21 mouse cellular contexts compared by ENCODE assay signal in genomic region chr2:22294447-22294738, GRCm38 (mm10).
A peak's percentile ranks its signal among the peaks of the same experiment; 100 is the strongest.
DNase-seq lines count a peak whose midpoint lies in the region; ATAC-seq and TF ChIP-seq lines count a peak whose summit lies in the region.
"Had no signal": no experiment of that assay in that cellular context is flagged by ENCODE, and none has a peak within 500 bp of the region (broad histone marks: within the 10 kb centered on the region; RNA-seq: fewer than 3 reads in every experiment).

No protein-coding gene starts in this region.

- TF ChIP-seq CTCF in forebrain, postnatal 0 days (IDR thresholded peaks at IDR 0.05; ENCODE audit: low read depth) = no peak

- H3K36me3 ChIP-seq in forebrain, embryonic 11.5 days (ENCODE audit: control insufficient read depth, insufficient read depth, low read length) = no peaks in the 10 kb centered on the region
- no peaks in the 10 kb centered on the region for H3K36me3 ChIP-seq in forebrain, embryonic 10.5 days (replicated peaks)
- H3K36me3 ChIP-seq in forebrain, postnatal 0 days (ENCODE audit: insufficient read depth) = no peaks in the 10 kb centered on the region
- no peaks in the 10 kb centered on the region for H3K36me3 ChIP-seq in midbrain, embryonic 16.5 days (ENCODE audit: control insufficient read depth, insufficient read depth, low read length)
- H3K36me3 ChIP-seq: embryonic facial prominence, embryonic 15.5 days; G1E; heart, embryonic 10.5 days; lung, embryonic 15.5 days had no signal

- WGBS in forebrain, embryonic 11.5 days = 23% methylated on average over 2 of the region's 2 CpGs
- 29% methylated on average over 2 of the region's 2 CpGs for WGBS in forebrain, embryonic 10.5 days
- WGBS in forebrain, postnatal 0 days = 3% methylated on average over 2 of the region's 2 CpGs
- 6% methylated on average over 2 of the region's 2 CpGs for whole genome bisulfite sequencing in midbrain, embryonic 16.5 days

- no peak for ATAC-seq in forebrain, embryonic 11.5 days (replicated peaks; ENCODE audit: low FRiP score)
- no peak for ATAC-seq in forebrain, postnatal 0 days
- ATAC-seq in midbrain, embryonic 16.5 days = no peak

- no peak overlapping the region for H3K4me2 ChIP-seq in forebrain, embryonic 11.5 days (ENCODE audit: low read depth, low read length, severe bottlenecking)
- H3K4me2 ChIP-seq in forebrain, postnatal 0 days (ENCODE audit: low read depth) = no peak overlapping the region
- no peak overlapping the region for H3K4me2 ChIP-seq in midbrain, embryonic 16.5 days (ENCODE audit: low read length)
- H3K4me2 ChIP-seq: embryonic facial prominence, embryonic 15.5 days; lung, embryonic 15.5 days had no signal

- no peak overlapping the region for H3K4me3 ChIP-seq in forebrain, embryonic 11.5 days (ENCODE audit: low read depth, low read length)
- H3K4me3 ChIP-seq in forebrain, embryonic 10.5 days = no peak overlapping the region
- no peak overlapping the region for H3K4me3 ChIP-seq in forebrain, postnatal 0 days (ENCODE audit: low read depth, low read length)
- no peak overlapping the region for H3K4me3 ChIP-seq in midbrain, embryonic 16.5 days (ENCODE audit: low read depth, low read length)
- H3K4me3 ChIP-seq: embryonic facial prominence, embryonic 15.5 days; heart, embryonic 10.5 days; layer of hippocampus, adult 2 months; lung, embryonic 15.5 days had no signal

- H3K9ac ChIP-seq in forebrain, embryonic 11.5 days (ENCODE audit: low read length) = no peak overlapping the region
- no peak overlapping the region for H3K9ac ChIP-seq in forebrain, postnatal 0 days
- H3K9ac ChIP-seq in midbrain, embryonic 16.5 days (ENCODE audit: low read depth, low read length) = no peak overlapping the region
- H3K9ac ChIP-seq: embryonic facial prominence, embryonic 15.5 days; liver, embryonic 14.5 days; lung, embryonic 15.5 days had no signal

- no peaks in the 10 kb centered on the region for H3K27me3 ChIP-seq in forebrain, embryonic 11.5 days (ENCODE audit: control insufficient read depth, insufficient read depth, low read length)
- no peaks in the 10 kb centered on the region for H3K27me3 ChIP-seq in forebrain, embryonic 10.5 days (ENCODE audit: poor library complexity, severe bottlenecking)
- no peaks in the 10 kb centered on the region for H3K27me3 ChIP-seq in forebrain, postnatal 0 days (ENCODE audit: insufficient read depth, low read length)
- no peaks in the 10 kb centered on the region for H3K27me3 ChIP-seq in midbrain, embryonic 16.5 days (ENCODE audit: control insufficient read depth, insufficient read depth, low read depth, low read length)
- H3K27me3 ChIP-seq: embryonic facial prominence, embryonic 15.5 days; lung, embryonic 15.5 days had no signal

- H3K27ac ChIP-seq in forebrain, embryonic 11.5 days (ENCODE audit: low read depth, low read length) = 0 out of 2 replicates have a peak overlapping the region, but pooled peaks have one; percentile 53
- H3K27ac ChIP-seq in forebrain, embryonic 10.5 days = no peak overlapping the region
- peak overlapping the region; percentile 82 for H3K27ac ChIP-seq in forebrain, postnatal 0 days (ENCODE audit: low read depth, low read length)
- H3K27ac ChIP-seq in midbrain, embryonic 16.5 days (ENCODE audit: low read length) = peak overlapping the region; percentile 15; the same call in 1 of the 2 replicates
- H3K27ac ChIP-seq: embryonic facial prominence, embryonic 15.5 days; heart, embryonic 10.5 days; kidney, postnatal 0 days; layer of hippocampus, adult 2 months; liver, embryonic 14.5 days; lung, embryonic 15.5 days; macrophage had no signal

- no peak for DNase-seq in forebrain, embryonic 11.5 days (ENCODE audit: low spot score)
- DNase-seq in forebrain, embryonic 10.5 days (ENCODE audit: extremely low spot score, low spot score) = no peak
- peak; percentile 39 for DNase-seq in R1 (ENCODE audit: low read depth, low spot score)
- DNase-seq in forebrain, postnatal 0 days = no peak
- no peak for DNase-seq in embryo, embryonic 10.5 days (ENCODE audit: low spot score)
- no peak for DNase-seq in layer of hippocampus, adult 18-20 months (ENCODE audit: low spot score in 2 of 2)
- no peak for DNase-seq in frontal cortex, adult 2 months (ENCODE audit: extremely low spot score in 1 of 2, low spot score in 1 of 2)
- DNase-seq: cerebellum, adult 8-10 months; kidney, adult 18-20 months; layer of hippocampus, postnatal 36 days; right cerebral cortex, postnatal 25 days; thymus, postnatal 36 days had no signal

- no peaks in the 10 kb centered on the region for H3K9me3 ChIP-seq in forebrain, embryonic 11.5 days (ENCODE audit: control insufficient read depth, low read length)
- H3K9me3 ChIP-seq in forebrain, embryonic 10.5 days = no peaks in the 10 kb centered on the region
- no peaks in the 10 kb centered on the region for H3K9me3 ChIP-seq in forebrain, postnatal 0 days (ENCODE audit: low read length)
- no peaks in the 10 kb centered on the region for H3K9me3 ChIP-seq in midbrain, embryonic 16.5 days (replicated peaks; ENCODE audit: control insufficient read depth, low read length, poor library complexity, severe bottlenecking)
- H3K9me3 ChIP-seq: embryonic facial prominence, embryonic 15.5 days; G1E; heart, embryonic 10.5 days; lung, embryonic 15.5 days had no signal

- peaks cover 3% of the 10 kb centered on the region; the same call in 1 of the 2 replicates for H3K4me1 ChIP-seq in forebrain, embryonic 11.5 days (replicated peaks; ENCODE audit: control insufficient read depth, insufficient read depth, low read length)
- H3K4me1 ChIP-seq in forebrain, embryonic 10.5 days = peaks cover 15% of the 10 kb centered on the region
- H3K4me1 ChIP-seq in forebrain, postnatal 0 days (ENCODE audit: insufficient read depth) = peaks cover 16% of the 10 kb centered on the region; the same call in 1 of the 2 replicates
- peaks cover 6% of the 10 kb centered on the region; the same call in 1 of the 2 replicates for H3K4me1 ChIP-seq in midbrain, embryonic 16.5 days (ENCODE audit: control insufficient read depth, insufficient read depth, low read length)
- H3K4me1 ChIP-seq: embryonic facial prominence, embryonic 15.5 days; heart, embryonic 10.5 days; lung, embryonic 15.5 days had no signal
